In the genomic region with DNA sequence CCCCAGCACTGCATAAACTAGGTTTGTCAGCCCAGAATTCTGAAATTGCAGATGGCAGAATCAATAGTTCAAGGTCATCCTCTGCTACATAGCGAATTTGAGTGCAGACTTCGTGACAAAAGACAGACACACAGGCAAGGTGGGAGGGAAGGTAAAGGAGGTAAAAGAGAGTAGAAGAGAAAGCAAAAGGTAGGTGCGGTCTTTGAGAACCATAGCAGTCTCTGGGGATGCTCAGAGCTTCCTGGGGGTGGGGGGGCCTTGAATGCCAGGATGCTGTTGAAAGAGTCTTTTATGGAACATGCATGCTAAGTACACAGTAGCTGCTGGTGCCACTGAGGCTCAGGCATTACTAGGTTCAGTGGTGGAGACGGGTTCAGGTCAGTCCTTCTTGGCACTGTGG, we compare ENCODE assay signal across 29 mouse cellular contexts. TPM values are rescaled to one million over a fixed set of nuclear protein-coding genes. Genes with fewer than 3 reads are reported as not detected.
DNase-seq lines count a peak whose midpoint lies in the region; ATAC-seq and TF ChIP-seq lines count a peak whose summit lies in the region.
"Had no signal": no experiment of that assay in that cellular context is flagged by ENCODE, and none has a peak within 500 bp of the region (broad histone marks: within the 10 kb centered on the region; RNA-seq: fewer than 3 reads in every experiment).

No protein-coding gene starts in this region.

- DNase-seq in liver, embryonic 13.5 days, result no peak
- no peak for DNase-seq in CH12.LX (ENCODE audit: extremely low read depth)
- peak; percentile 59 for DNase-seq in induced T-regulatory cell, adult 2 months (ENCODE audit: low read depth)
- no peak for DNase-seq in liver, postnatal 0 days
- DNase-seq in layer of hippocampus, adult 11-12 months (ENCODE audit: low spot score), result no peak
- DNase-seq in heart, adult 8-10 months (ENCODE audit: low spot score), result no peak
- no peak for DNase-seq in heart, adult 18-20 months
- DNase-seq: adrenal gland, adult 2 months; adrenal gland, postnatal 36 days; cerebellum, adult 11 months; cerebellum, adult 9-10 months; cerebellum, postnatal 36 days; gastrocnemius, postnatal 25 days; heart, adult 2 months; heart, postnatal 10 days; kidney, adult 8-10 months; layer of hippocampus, adult 9-11 months; right cerebral cortex, adult 18-20 months had no signal

- in situ Hi-C loops in CH12.LX (cut with MboI; ENCODE audit: low pct_ligation_motif_present, low pct_unique_long_range_greater_than_20kb, low sequenced_read_pairs), result no loop called here

- TF ChIP-seq RAD21 in CH12.LX (IDR thresholded peaks at IDR 0.05; ENCODE audit: low read depth, low read length), result no peak

- TF ChIP-seq CTCF in CH12.LX (conservative IDR thresholded peaks at IDR 0.05 in 1 of 2, IDR thresholded peaks at IDR 0.05 in 1 of 2; ENCODE audit: low read depth in 2 of 2, low read length in 2 of 2), result no peak
- no peak for TF ChIP-seq CTCF in liver, postnatal 0 days (IDR thresholded peaks at IDR 0.05; ENCODE audit: low read depth)

- H3K4me2 ChIP-seq in liver, embryonic 13.5 days, result peak overlapping the region; percentile 16; the same call in 1 of the 2 replicates
- H3K4me2 ChIP-seq in liver, embryonic 12.5 days, result no peak overlapping the region
- 0 out of 2 replicates have a peak overlapping the region, but pooled peaks have one; percentile 6 for H3K4me2 ChIP-seq in CH12.LX (ENCODE audit: insufficient read depth, low read depth, poor library complexity, severe bottlenecking)
- H3K4me2 ChIP-seq in liver, postnatal 0 days (ENCODE audit: low read depth, low read length), result peak overlapping the region; percentile 50
- H3K4me2 ChIP-seq: forebrain, embryonic 15.5 days; heart, embryonic 13.5 days; hindbrain, embryonic 14.5 days; limb, embryonic 15.5 days; lung, embryonic 15.5 days; neural tube, embryonic 12.5 days had no signal

- TF ChIP-seq POLR2A in CH12.LX (IDR thresholded peaks at IDR 0.05; ENCODE audit: low read depth, low read length), result no peak

- H3K4me3 ChIP-seq in liver, embryonic 13.5 days (replicated peaks), result no peak overlapping the region
- H3K4me3 ChIP-seq in liver, embryonic 12.5 days, result no peak overlapping the region
- H3K4me3 ChIP-seq in CH12.LX (replicated peaks in 1 of 3; ENCODE audit: low read depth in 2 of 3, low read length in 2 of 3, poor library complexity in 1 of 3), result peak overlapping the region in 1 of 3 experiments; percentile 23
- peak overlapping the region; percentile 15; the same call in 1 of the 2 replicates for H3K4me3 ChIP-seq in liver, postnatal 0 days (ENCODE audit: low read depth, low read length)
- H3K4me3 ChIP-seq: forebrain, embryonic 15.5 days; heart, adult 2 months; heart, embryonic 13.5 days; limb, embryonic 10.5 days; limb, embryonic 15.5 days; lung, embryonic 15.5 days; neural tube, embryonic 12.5 days had no signal

- WGBS in liver, embryonic 13.5 days (ENCODE audit: insufficient replicate concordance), result 61% methylated on average over 4 of the region's 4 CpGs
- WGBS in liver, embryonic 12.5 days (ENCODE audit: insufficient replicate concordance), result 58% methylated on average over 4 of the region's 4 CpGs
- 62% methylated on average over 4 of the region's 4 CpGs for WGBS in liver, postnatal 0 days (ENCODE audit: insufficient replicate concordance)

- H3K9me3 ChIP-seq in liver, embryonic 13.5 days (replicated peaks), result no peaks in the 10 kb centered on the region
- no peaks in the 10 kb centered on the region for H3K9me3 ChIP-seq in liver, embryonic 12.5 days (replicated peaks)
- H3K9me3 ChIP-seq in CH12.LX (replicated peaks; ENCODE audit: low read length), result no peaks in the 10 kb centered on the region
- no peaks in the 10 kb centered on the region for H3K9me3 ChIP-seq in liver, postnatal 0 days (ENCODE audit: low read length)
- H3K9me3 ChIP-seq: forebrain, embryonic 15.5 days; heart, embryonic 13.5 days; limb, embryonic 10.5 days; limb, embryonic 15.5 days; lung, embryonic 15.5 days; neural tube, embryonic 12.5 days had no signal

- no peaks in the 10 kb centered on the region for H3K79me2 ChIP-seq in CH12.LX (replicated peaks; ENCODE audit: control insufficient read depth, extremely low read depth, insufficient read depth, poor library complexity, severe bottlenecking)

- dilution Hi-C loops in CH12.LX (cut with MboI; ENCODE audit: extremely low pct_ligation_motif_present, extremely low pct_unique_long_range_greater_than_20kb, low sequenced_read_pairs), result no loop called here

- H3K36me3 ChIP-seq in liver, embryonic 13.5 days, result no peaks in the 10 kb centered on the region
- 0 out of 2 replicates have a peak, but pooled peaks cover 4% of the 10 kb centered on the region for H3K36me3 ChIP-seq in liver, embryonic 12.5 days
- H3K36me3 ChIP-seq in CH12.LX (replicated peaks in 1 of 2; ENCODE audit: control insufficient read depth in 1 of 2, insufficient read depth in 1 of 2, low read length in 1 of 2), result peaks cover 0 to 10% of the 10 kb centered on the region in 2 experiments
- no peaks in the 10 kb centered on the region for H3K36me3 ChIP-seq in liver, postnatal 0 days (replicated peaks; ENCODE audit: insufficient read depth, low read length)
- H3K36me3 ChIP-seq: forebrain, embryonic 15.5 days; neural tube, embryonic 12.5 days had no signal

- 0 out of 2 replicates have a peak, but pooled peaks cover 5% of the 10 kb centered on the region for H3K4me1 ChIP-seq in liver, embryonic 13.5 days (replicated peaks)
- peaks cover 2% of the 10 kb centered on the region; the same call in 1 of the 2 replicates for H3K4me1 ChIP-seq in liver, embryonic 12.5 days
- peaks cover 15 to 68% of the 10 kb centered on the region in 2 experiments for H3K4me1 ChIP-seq in CH12.LX (ENCODE audit: control insufficient read depth in 1 of 2, insufficient read depth in 2 of 2)
- peaks cover 3% of the 10 kb centered on the region; the same call in 1 of the 2 replicates for H3K4me1 ChIP-seq in liver, postnatal 0 days (ENCODE audit: insufficient read depth)
- H3K4me1 ChIP-seq: forebrain, embryonic 15.5 days; heart, embryonic 13.5 days; limb, embryonic 10.5 days; lung, embryonic 15.5 days; neural tube, embryonic 12.5 days had no signal

- H3K9ac ChIP-seq in liver, embryonic 13.5 days, result no peak overlapping the region
- no peak overlapping the region for H3K9ac ChIP-seq in liver, embryonic 12.5 days
- H3K9ac ChIP-seq in CH12.LX (ENCODE audit: insufficient read depth, low read depth), result no peak overlapping the region
- no peak overlapping the region for H3K9ac ChIP-seq in liver, postnatal 0 days (replicated peaks)
- H3K9ac ChIP-seq: forebrain, embryonic 15.5 days; heart, embryonic 13.5 days; hindbrain, embryonic 14.5 days; limb, embryonic 15.5 days; lung, embryonic 15.5 days; neural tube, embryonic 12.5 days had no signal

- H3K27me3 ChIP-seq in liver, embryonic 13.5 days, result no peaks in the 10 kb centered on the region
- H3K27me3 ChIP-seq in liver, embryonic 12.5 days (replicated peaks), result no peaks in the 10 kb centered on the region
- H3K27me3 ChIP-seq in CH12.LX (replicated peaks), result no peaks in the 10 kb centered on the region
- no peaks in the 10 kb centered on the region for H3K27me3 ChIP-seq in liver, postnatal 0 days (ENCODE audit: insufficient read depth, low read length)
- H3K27me3 ChIP-seq: forebrain, embryonic 15.5 days; heart, embryonic 13.5 days; limb, embryonic 15.5 days; lung, embryonic 15.5 days; neural tube, embryonic 12.5 days had no signal

- no peak for TF ChIP-seq EP300 in CH12.LX (IDR thresholded peaks at IDR 0.05; ENCODE audit: low read length)
- TF ChIP-seq EP300 in liver, postnatal 0 days (IDR thresholded peaks at IDR 0.05; ENCODE audit: low read depth), result no peak

- no peak for ATAC-seq in liver, embryonic 13.5 days (ENCODE audit: low read depth)
- no peak for ATAC-seq in liver, embryonic 12.5 days
- no peak for ATAC-seq in liver, postnatal 0 days
- ATAC-seq: forebrain, embryonic 15.5 days; intestine, embryonic 16.5 days; midbrain, embryonic 16.5 days had no signal

- H3K27ac ChIP-seq in liver, embryonic 13.5 days, result no peak overlapping the region
- no peak overlapping the region for H3K27ac ChIP-seq in liver, embryonic 12.5 days
- no peak overlapping the region for H3K27ac ChIP-seq in CH12.LX (ENCODE audit: insufficient read depth, low read depth)
- no peak overlapping the region for H3K27ac ChIP-seq in liver, postnatal 0 days (ENCODE audit: low read depth)
- H3K27ac ChIP-seq: forebrain, embryonic 15.5 days; heart, adult 2 months; heart, embryonic 13.5 days; hindbrain, embryonic 14.5 days; kidney, postnatal 0 days; limb, embryonic 10.5 days; limb, embryonic 15.5 days; lung, embryonic 15.5 days; neural tube, embryonic 12.5 days had no signal

TF ChIP-seq in CH12.LX, 34 proteins besides CTCF, POLR2A, EP300 and RAD21:
- TF ChIP-seq ZNF384 (IDR thresholded peaks at IDR 0.05; ENCODE audit: low read depth, low read length) (no peak), ELF1 (IDR thresholded peaks at IDR 0.05; ENCODE audit: low read depth, low read length) (no peak), KAT2A (IDR thresholded peaks at IDR 0.05; ENCODE audit: insufficient replicate concordance, low read length) (no peak), ZMIZ1 (IDR thresholded peaks at IDR 0.05; ENCODE audit: low read depth, low read length) (no peak), BHLHE40 (IDR thresholded peaks at IDR 0.05; ENCODE audit: low read depth, low read length) (no peak), IRF4 (IDR thresholded peaks at IDR 0.05; ENCODE audit: low read depth, low read length) (no peak), TBP (conservative IDR thresholded peaks at IDR 0.05; ENCODE audit: low read depth, low read length) (no peak), PAX5 (IDR thresholded peaks at IDR 0.05; ENCODE audit: low read length) (no peak), UBTF (IDR thresholded peaks at IDR 0.05; ENCODE audit: low read depth, low read length) (no peak)

RNA-seq across cellular contexts. Expression of a gene that starts 2.4 kb away (rescaled TPM):
- polyA plus RNA-seq in liver, embryonic 13.5 days (2015; fragmentation: Nextera tagmentation; extraction: Ambion mirVana), result 6.3 and 6.5 TPM in 2 replicates
- polyA plus RNA-seq in liver, embryonic 12.5 days (2016; fragmentation: Nextera tagmentation; extraction: Ambion mirVana), result 7.4 and 8.5 TPM in 2 replicates
- total RNA-seq in CH12.LX (2012; rRNA removed), result 19.5 and 19.6 TPM in 2 replicates
- 13.1 and 13.6 TPM in 2 replicates for total RNA-seq in CH12.LX (2014; rRNA removed)
- 27.5 and 29.1 TPM in 2 replicates for polyA plus RNA-seq in CH12.LX (2012; ENCODE audit: insufficient read length, low read depth)
- polyA plus RNA-seq in liver, postnatal 0 days (2015; fragmentation: Nextera tagmentation; extraction: Ambion mirVana), result 7.1 and 9.5 TPM in 2 replicates
- total RNA-seq in heart, adult 8-10 months (2022), result 1 to 10 TPM; 1.2 to 2.7 (median 1.4) TPM
- total RNA-seq in heart, adult 18-20 months (2021), result 1 to 10 TPM; 1.9 to 3.0 TPM

RNA-seq across cellular contexts. Expression of a gene that starts 33.9 kb away (rescaled TPM):
- 5.5 and 6.6 TPM in 2 replicates for polyA plus RNA-seq in liver, embryonic 13.5 days (2015; fragmentation: Nextera tagmentation; extraction: Ambion mirVana)
- 12.3 and 13.7 TPM in 2 replicates for polyA plus RNA-seq in liver, embryonic 12.5 days (2016; fragmentation: Nextera tagmentation; extraction: Ambion mirVana)
- 15.2 and 16.7 TPM in 2 replicates for total RNA-seq in CH12.LX (2012; rRNA removed)
- 6.2 and 6.7 TPM in 2 replicates for total RNA-seq in CH12.LX (2014; rRNA removed)
- polyA plus RNA-seq in CH12.LX (2012; ENCODE audit: insufficient read length, low read depth), result 11.7 and 12.1 TPM in 2 replicates
- 3.2 and 3.5 TPM in 2 replicates for polyA plus RNA-seq in liver, postnatal 0 days (2015; fragmentation: Nextera tagmentation; extraction: Ambion mirVana)
- total RNA-seq in heart, adult 8-10 months (2022), result 10 to 100 TPM; 10.9 to 14.0 (median 11.9) TPM
- total RNA-seq in heart, adult 18-20 months (2021), result 1 to 10 TPM; 7.8 to 9.4 TPM
